Mouse (Mus musculus) forebrain, embryonic 14.5 days (tissue): ENCODE measurements at regions not wholly inside any gene's neighbourhood (a gene's known extent, or its start where the extent isn't known, plus 50 kb on each side); places are given as distances from the start of the nearest gene placed in this dataset.

ENCODE experiments used
- ATAC-seq: fragments of 200-750 bp; cut with Nextera tagmentation; 2 replicates; pipeline ENCODE4 v1.8.0; 2017; ENCODE audit warnings: mild to moderate bottlenecking, moderate library complexity
- DNase-seq: peaks from one replicate; pipeline ENCODE4 v3.0.0-alpha.2; 2015; ENCODE audit warnings: low spot score
- H3K27ac ChIP-seq: fragments of 300-500 bp; sonication (generic); 2 replicates; pipeline ENCODE4 v1.5.1; 2014; ENCODE audit warnings: low read depth, mild to moderate bottlenecking, control low read depth, low read length, moderate library complexity
- H3K27me3 ChIP-seq: fragments of 300-500 bp; sonication (generic); replicated peaks from 2 replicates; pipeline ENCODE4 v1.6.1; 2014; ENCODE audit warnings: low read length, control low read depth, mixed read lengths; ENCODE audit not compliant: control insufficient read depth, insufficient read depth
- H3K36me3 ChIP-seq: fragments of 300-500 bp; sonication (generic); 2 replicates; pipeline ENCODE4 v1.6.1; 2014; ENCODE audit warnings: low read length, control low read depth; ENCODE audit not compliant: control insufficient read depth, insufficient read depth
- H3K4me1 ChIP-seq: fragments of 300-500 bp; sonication (generic); 2 replicates; pipeline ENCODE4 v1.6.1; 2014; ENCODE audit warnings: antibody characterized with exemption, low read length, control low read depth; ENCODE audit not compliant: control insufficient read depth, insufficient read depth
- H3K4me2 ChIP-seq: fragments of 300-500 bp; sonication (generic); 2 replicates; pipeline ENCODE4 v1.6.1; 2014; ENCODE audit warnings: mild to moderate bottlenecking, control low read depth, low read length
- H3K4me3 ChIP-seq: fragments of 300-500 bp; sonication (generic); 2 replicates; pipeline ENCODE4 v1.5.1; 2014; ENCODE audit warnings: low read depth, low read length, control low read depth
- H3K9ac ChIP-seq: fragments of 300-500 bp; sonication (generic); 2 replicates; pipeline ENCODE4 v1.6.1; 2014; ENCODE audit warnings: mild to moderate bottlenecking, low read length, control low read depth, moderate library complexity
- H3K9me3 ChIP-seq: fragments of 300-500 bp; sonication (generic); replicated peaks from 2 replicates; pipeline ENCODE4 v1.6.1; 2016; ENCODE audit warnings: low read length, control low read depth, mixed read lengths; ENCODE audit not compliant: control insufficient read depth
- whole genome bisulfite sequencing: fragments of 180-500 bp; shearing (Covaris S2); extraction: QIAGEN DNeasy Blood & Tissue Kit; methylation state at CpG from one replicate; pipeline ENCODE4 v1.1.7; 2014; 5-methylcytosine and 5-hydroxymethylcytosine counted together

- H3K27me3 ChIP-seq, result no peaks in the 10 kb centered on the region
- H3K9me3 ChIP-seq, result no peaks in the 10 kb centered on the region
- ATAC-seq, result peak; percentile 7; the same call in 1 of the 2 replicates
- peaks cover 10% of the 10 kb centered on the region for H3K4me1 ChIP-seq
- H3K9ac ChIP-seq, result no peak overlapping the region
- no peak overlapping the region for H3K27ac ChIP-seq
- H3K4me2 ChIP-seq, result no peak overlapping the region
- peak; percentile 14 for DNase-seq
- 83% methylated on average over 4 of the region's 4 CpGs for WGBS
- no peak overlapping the region for H3K4me3 ChIP-seq
- H3K36me3 ChIP-seq, result no peaks in the 10 kb centered on the region
Observed at GRCm38 (mm10) chr6:22716864-22717557, 158.3 kb upstream of the Ptprz1 start.

GRCm38 (mm10) chr6:22716144-22716856 is 159.0 kb upstream of the Ptprz1 start:
- WGBS, result 21% methylated on average over 7 of the region's 7 CpGs
- H3K9me3 ChIP-seq, result no peaks in the 10 kb centered on the region
- H3K4me2 ChIP-seq, result no peak overlapping the region
- ATAC-seq (peak; percentile 80), DNase-seq (peak; percentile 73)
- no peak overlapping the region for H3K9ac ChIP-seq
- H3K4me1 ChIP-seq, result peaks cover 10% of the 10 kb centered on the region
- H3K36me3 ChIP-seq, result no peaks in the 10 kb centered on the region
- no peak overlapping the region for H3K4me3 ChIP-seq
- no peaks in the 10 kb centered on the region for H3K27me3 ChIP-seq
- H3K27ac ChIP-seq, result no peak overlapping the region

GRCm38 (mm10) chr6:22698187-22698586 is 177.1 kb upstream of the Ptprz1 start:
- Histone ChIP-seq H3K27me3 (no peaks in the 10 kb centered on the region), H3K4me3 (no peak overlapping the region), H3K27ac (no peak overlapping the region), H3K4me1 (no peaks in the 10 kb centered on the region), H3K4me2 (no peak overlapping the region), H3K36me3 (no peaks in the 10 kb centered on the region), H3K9me3 (no peaks in the 10 kb centered on the region), H3K9ac (no peak overlapping the region)
- ATAC-seq (no peak), DNase-seq (no peak)

GRCm38 (mm10) chr6:22688678-22689126 is 186.6 kb upstream of the Ptprz1 start:
- peak overlapping the region; percentile 7; the same call in 1 of the 2 replicates for H3K4me2 ChIP-seq
- no peak overlapping the region for H3K9ac ChIP-seq
- peak; percentile 79 for DNase-seq
- no peaks in the 10 kb centered on the region for H3K9me3 ChIP-seq
- whole genome bisulfite sequencing, result 40% methylated on average over 7 of the region's 7 CpGs
- no peaks in the 10 kb centered on the region for H3K27me3 ChIP-seq
- H3K4me1 ChIP-seq, result 0 out of 2 replicates have a peak, but pooled peaks cover 2% of the 10 kb centered on the region
- ATAC-seq, result peak; percentile 82; the same call in 1 of the 2 replicates
- no peak overlapping the region; the same call in 1 of the 2 replicates for H3K27ac ChIP-seq
- H3K36me3 ChIP-seq, result no peaks in the 10 kb centered on the region
- H3K4me3 ChIP-seq, result no peak overlapping the region

GRCm38 (mm10) chr6:22674586-22674929 is 200.7 kb upstream of the Ptprz1 start:
- Histone ChIP-seq H3K9me3 (no peaks in the 10 kb centered on the region), H3K27ac (no peak overlapping the region), H3K4me1 (peaks cover 10% of the 10 kb centered on the region; the same call in 1 of the 2 replicates), H3K9ac (no peak overlapping the region), H3K4me2 (no peak overlapping the region), H3K36me3 (no peaks in the 10 kb centered on the region), H3K27me3 (no peaks in the 10 kb centered on the region), H3K4me3 (no peak overlapping the region)
- ATAC-seq, result peak; percentile 84
- 2% methylated on average over 1 of the region's 1 CpGs for WGBS
- DNase-seq, result peak; percentile 82

- H3K9me3 ChIP-seq, result no peaks in the 10 kb centered on the region
- no peaks in the 10 kb centered on the region for H3K27me3 ChIP-seq
- peak overlapping the region; percentile 49; the same call in 1 of the 2 replicates for H3K27ac ChIP-seq
- WGBS, result 14% methylated on average over 2 of the region's 2 CpGs
- peaks cover 10% of the 10 kb centered on the region; the same call in 1 of the 2 replicates for H3K4me1 ChIP-seq
- H3K4me2 ChIP-seq, result no peak overlapping the region
- ATAC-seq (peak; percentile 60), DNase-seq (peak; percentile 58)
- no peak overlapping the region for H3K4me3 ChIP-seq
- H3K36me3 ChIP-seq, result no peaks in the 10 kb centered on the region
- H3K9ac ChIP-seq, result no peak overlapping the region
Observed at GRCm38 (mm10) chr6:22673919-22674585, 201.2 kb upstream of the Ptprz1 start.

- Histone ChIP-seq H3K9me3 (no peaks in the 10 kb centered on the region), H3K4me1 (peaks cover 10% of the 10 kb centered on the region; the same call in 1 of the 2 replicates), H3K36me3 (no peaks in the 10 kb centered on the region), H3K27me3 (no peaks in the 10 kb centered on the region), H3K4me2 (no peak overlapping the region), H3K4me3 (no peak overlapping the region), H3K9ac (no peak overlapping the region), H3K27ac (peak overlapping the region; percentile 21; the same call in 1 of the 2 replicates)
- WGBS, result 67% methylated on average over 1 of the region's 1 CpGs
- DNase-seq (peak; percentile 35), ATAC-seq (no peak)
Observed at GRCm38 (mm10) chr6:22671524-22671923, 203.8 kb upstream of the Ptprz1 start.

- peaks cover 10% of the 10 kb centered on the region; the same call in 1 of the 2 replicates for H3K4me1 ChIP-seq
- H3K27ac ChIP-seq, result no peak overlapping the region
- WGBS, result 72% methylated on average over 7 of the region's 7 CpGs
- no peaks in the 10 kb centered on the region for H3K36me3 ChIP-seq
- ATAC-seq, result no peak
- no peaks in the 10 kb centered on the region for H3K9me3 ChIP-seq
- no peak overlapping the region for H3K4me2 ChIP-seq
- DNase-seq, result no peak
- H3K9ac ChIP-seq, result no peak overlapping the region
- no peak overlapping the region for H3K4me3 ChIP-seq
- H3K27me3 ChIP-seq, result no peaks in the 10 kb centered on the region
Observed at GRCm38 (mm10) chr6:22668190-22668975, 206.9 kb upstream of the Ptprz1 start.
